Mouse (Mus musculus): ENCODE results near the gene Ggcx. TPM values are rescaled to one million over a fixed set of nuclear protein-coding genes. Genes with fewer than 3 reads are reported as not detected.

Gene Ggcx
- polyA plus RNA-seq, 1 experiment from 2014 or later = 21.8 TPM

GRCm38 (mm10) chr6:72415181-72415580 lies 1.1 kb downstream of the Ggcx start:
- H3K4me1 ChIP-seq = peaks cover 57% of the 10 kb centered on the region
- H3K36me3 ChIP-seq = peaks cover 31% of the 10 kb centered on the region
- no peak for ATAC-seq
- 0 out of 2 replicates have a peak overlapping the region, but pooled peaks have one; percentile 23 for H3K27ac ChIP-seq
- H3K9me3 ChIP-seq (replicated peaks) = no peaks in the 10 kb centered on the region
- H3K4me2 ChIP-seq = peak overlapping the region; percentile 82
- H3K4me3 ChIP-seq = peak overlapping the region; percentile 74
- peak overlapping the region; percentile 78; the same call in 1 of the 2 replicates for H3K9ac ChIP-seq
- WGBS (ENCODE audit: insufficient replicate concordance) = 74% methylated on average over 5 of the region's 5 CpGs
- H3K27me3 ChIP-seq (replicated peaks) = no peaks in the 10 kb centered on the region

DNA sequence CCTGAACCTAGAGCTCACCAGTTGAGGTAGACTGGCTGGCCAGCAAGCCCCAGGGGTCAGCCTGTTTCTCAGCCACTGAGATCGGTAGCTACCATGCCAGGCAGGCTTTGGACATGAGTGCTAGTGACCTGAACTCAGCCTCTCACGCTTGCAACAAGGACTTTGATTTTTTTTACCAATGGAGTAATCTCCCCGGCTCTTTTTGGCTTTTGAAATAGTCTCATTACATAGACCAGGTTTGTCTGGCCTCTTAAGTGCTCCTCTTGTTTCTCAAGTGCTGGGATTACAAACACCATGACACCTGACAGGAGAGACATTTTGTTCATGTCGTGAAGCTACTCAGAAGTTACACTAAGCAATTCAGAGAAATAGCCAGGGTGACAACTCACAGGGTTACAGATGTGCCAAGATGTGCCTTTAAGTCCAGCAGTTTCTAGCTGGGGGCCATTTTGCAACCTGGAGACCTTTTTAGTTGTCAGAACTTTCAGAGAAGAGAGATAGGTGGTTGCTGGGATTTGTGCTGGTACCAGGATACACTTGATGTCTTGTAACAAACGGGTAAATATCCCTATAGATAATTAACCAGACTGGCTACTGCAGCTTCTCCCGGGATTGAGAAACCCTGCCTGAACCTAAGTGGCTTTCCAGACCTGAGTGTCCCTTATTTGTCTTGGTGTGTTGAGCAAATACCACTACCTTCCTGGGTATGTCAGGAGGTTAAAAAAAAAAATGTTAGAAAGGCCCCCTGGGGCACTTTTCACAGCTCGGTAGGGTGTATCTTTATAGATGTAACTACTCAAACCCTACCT lies 2.1 kb downstream of the Ggcx start:
- Histone ChIP-seq H3K27me3 (replicated peaks) (no peaks in the 10 kb centered on the region), H3K4me3 (no peak overlapping the region), H3K9ac (no peak overlapping the region), H3K4me2 (peak overlapping the region; percentile 82), H3K27ac (0 out of 2 replicates have a peak overlapping the region, but pooled peaks have one; percentile 23), H3K9me3 (replicated peaks) (no peaks in the 10 kb centered on the region), H3K4me1 (peaks cover 64% of the 10 kb centered on the region), H3K36me3 (peaks cover 41% of the 10 kb centered on the region)
- no peak for ATAC-seq
- 73% methylated on average over 7 of the region's 7 CpGs for WGBS (ENCODE audit: insufficient replicate concordance)

DNA sequence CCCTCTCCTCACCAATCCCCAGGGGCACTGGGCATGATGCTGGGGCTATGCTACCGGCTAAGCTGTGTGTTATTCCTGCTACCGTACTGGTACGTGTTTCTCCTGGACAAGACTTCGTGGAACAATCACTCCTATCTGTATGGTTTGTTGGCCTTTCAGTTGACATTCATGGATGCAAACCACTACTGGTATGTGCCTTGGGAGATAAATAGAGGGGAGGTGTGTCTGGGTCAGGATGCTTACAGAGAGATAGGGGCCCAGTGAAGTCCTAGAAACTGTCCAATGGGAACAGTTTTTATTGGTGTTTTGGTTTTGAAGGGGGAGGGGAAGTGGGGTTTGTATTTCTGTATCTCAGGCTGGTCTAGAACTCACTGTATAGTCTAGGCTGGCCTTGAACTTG lies 4.2 kb downstream of the Ggcx start:
- H3K4me2 ChIP-seq = peak overlapping the region; percentile 42
- peaks cover 61% of the 10 kb centered on the region for H3K36me3 ChIP-seq
- 33% methylated on average over 4 of the region's 4 CpGs for WGBS (ENCODE audit: insufficient replicate concordance)
- peaks cover 64% of the 10 kb centered on the region for H3K4me1 ChIP-seq
- no peak overlapping the region for H3K4me3 ChIP-seq
- no peaks in the 10 kb centered on the region for H3K27me3 ChIP-seq (replicated peaks)
- H3K27ac ChIP-seq = peak overlapping the region; percentile 76
- H3K9me3 ChIP-seq (replicated peaks) = no peaks in the 10 kb centered on the region
- ATAC-seq = peak; percentile 77
- peak overlapping the region; percentile 45 for H3K9ac ChIP-seq

DNA sequence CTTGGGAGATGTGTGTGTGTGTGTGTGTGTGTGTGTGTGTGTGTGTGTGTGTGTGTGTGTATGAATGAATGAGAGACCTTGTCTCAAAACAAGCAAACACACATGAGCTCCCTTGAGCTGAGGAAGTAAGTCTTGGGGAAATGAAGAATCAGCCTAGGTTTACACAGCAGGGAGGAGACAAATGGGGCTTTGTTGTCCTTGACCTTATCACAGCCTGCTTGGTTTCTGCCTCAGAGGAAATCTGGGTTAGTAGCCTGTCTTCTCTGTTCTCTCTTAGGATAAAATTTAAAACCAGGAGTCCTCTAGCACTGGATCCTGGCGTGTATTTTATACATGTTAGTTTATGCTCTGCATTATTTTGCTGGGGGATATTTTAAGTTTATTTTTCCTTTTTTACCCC lies 5.7 kb downstream of the Ggcx start:
- no peak for ATAC-seq
- peak overlapping the region; percentile 18; the same call in 1 of the 2 replicates for H3K27ac ChIP-seq

GRCm38 (mm10) chr6:72420901-72421300 lies 6.8 kb downstream of the Ggcx start:
- Histone ChIP-seq H3K4me3 (no peak overlapping the region), H3K4me1 (peaks cover 42% of the 10 kb centered on the region), H3K36me3 (peaks cover 85% of the 10 kb centered on the region), H3K27ac (no peak overlapping the region), H3K9me3 (replicated peaks) (no peaks in the 10 kb centered on the region), H3K27me3 (replicated peaks) (no peaks in the 10 kb centered on the region), H3K9ac (no peak overlapping the region), H3K4me2 (no peak overlapping the region)
- 87% methylated on average over 10 of the region's 10 CpGs for WGBS (ENCODE audit: insufficient replicate concordance)
- no peak for ATAC-seq

More for the DNA sequence above, 5.7 kb downstream of the Ggcx start:
- Histone ChIP-seq H3K9me3 (replicated peaks) (no peaks in the 10 kb centered on the region), H3K4me1 (peaks cover 53% of the 10 kb centered on the region), H3K4me2 (no peak overlapping the region), H3K9ac (no peak overlapping the region), H3K4me3 (no peak overlapping the region), H3K27me3 (replicated peaks) (no peaks in the 10 kb centered on the region), H3K36me3 (peaks cover 77% of the 10 kb centered on the region)
- whole genome bisulfite sequencing (ENCODE audit: insufficient replicate concordance) = 63% methylated on average over 1 of the region's 1 CpGs

GRCm38 (mm10) chr6:72425646-72426045 lies 11.5 kb downstream of the Ggcx start:
- 88% methylated on average over 11 of the region's 11 CpGs for WGBS (ENCODE audit: insufficient replicate concordance)
- H3K9ac ChIP-seq = no peak overlapping the region
- no peak overlapping the region for H3K4me2 ChIP-seq
- no peaks in the 10 kb centered on the region for H3K9me3 ChIP-seq (replicated peaks)
- peaks cover 94% of the 10 kb centered on the region for H3K36me3 ChIP-seq
- no peak for ATAC-seq
- no peak overlapping the region for H3K27ac ChIP-seq
- H3K4me3 ChIP-seq = no peak overlapping the region
- H3K4me1 ChIP-seq = peaks cover 2% of the 10 kb centered on the region; the same call in 1 of the 2 replicates
- no peaks in the 10 kb centered on the region for H3K27me3 ChIP-seq (replicated peaks)

DNA sequence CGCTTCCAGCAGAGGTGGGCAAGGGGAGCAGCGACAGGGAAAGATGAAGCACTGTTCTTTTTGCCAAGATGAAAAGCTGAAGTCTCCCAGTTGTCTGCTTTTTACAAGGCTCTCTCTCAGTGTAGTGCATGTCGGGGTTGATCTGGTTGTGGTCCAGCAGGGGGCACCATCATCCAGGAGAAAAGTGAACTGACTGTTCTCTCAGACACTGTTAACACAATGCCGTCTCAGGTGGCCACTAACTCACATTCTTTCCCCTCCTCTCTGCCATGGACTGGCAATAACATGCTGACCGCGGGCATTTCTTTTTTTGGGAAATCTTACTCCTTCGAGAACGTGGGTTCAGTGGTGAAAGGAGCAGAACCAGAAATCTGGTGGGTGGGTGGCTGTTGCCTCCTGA lies 13.9 kb downstream of the Ggcx start:
- 0 out of 2 replicates have a peak, but pooled peaks have one; percentile 53 for ATAC-seq
- Histone ChIP-seq H3K4me1 (no peaks in the 10 kb centered on the region), H3K27ac (no peak overlapping the region), H3K36me3 (peaks cover 91% of the 10 kb centered on the region), H3K4me3 (no peak overlapping the region), H3K9ac (no peak overlapping the region), H3K9me3 (replicated peaks) (no peaks in the 10 kb centered on the region), H3K27me3 (replicated peaks) (no peaks in the 10 kb centered on the region), H3K4me2 (no peak overlapping the region)
- WGBS (ENCODE audit: insufficient replicate concordance) = 35% methylated on average over 8 of the region's 8 CpGs

- Histone ChIP-seq H3K9ac (no peak overlapping the region), H3K4me1 (no peaks in the 10 kb centered on the region), H3K27ac (no peak overlapping the region), H3K9me3 (replicated peaks) (no peaks in the 10 kb centered on the region), H3K4me3 (no peak overlapping the region), H3K27me3 (replicated peaks) (no peaks in the 10 kb centered on the region), H3K4me2 (no peak overlapping the region), H3K36me3 (peaks cover 91% of the 10 kb centered on the region)
- no peak for ATAC-seq
- WGBS (ENCODE audit: insufficient replicate concordance) = 82% methylated on average over 21 of the region's 21 CpGs
Observed at GRCm38 (mm10) chr6:72429061-72429842, 15.1 kb downstream of the Ggcx start.

DNA sequence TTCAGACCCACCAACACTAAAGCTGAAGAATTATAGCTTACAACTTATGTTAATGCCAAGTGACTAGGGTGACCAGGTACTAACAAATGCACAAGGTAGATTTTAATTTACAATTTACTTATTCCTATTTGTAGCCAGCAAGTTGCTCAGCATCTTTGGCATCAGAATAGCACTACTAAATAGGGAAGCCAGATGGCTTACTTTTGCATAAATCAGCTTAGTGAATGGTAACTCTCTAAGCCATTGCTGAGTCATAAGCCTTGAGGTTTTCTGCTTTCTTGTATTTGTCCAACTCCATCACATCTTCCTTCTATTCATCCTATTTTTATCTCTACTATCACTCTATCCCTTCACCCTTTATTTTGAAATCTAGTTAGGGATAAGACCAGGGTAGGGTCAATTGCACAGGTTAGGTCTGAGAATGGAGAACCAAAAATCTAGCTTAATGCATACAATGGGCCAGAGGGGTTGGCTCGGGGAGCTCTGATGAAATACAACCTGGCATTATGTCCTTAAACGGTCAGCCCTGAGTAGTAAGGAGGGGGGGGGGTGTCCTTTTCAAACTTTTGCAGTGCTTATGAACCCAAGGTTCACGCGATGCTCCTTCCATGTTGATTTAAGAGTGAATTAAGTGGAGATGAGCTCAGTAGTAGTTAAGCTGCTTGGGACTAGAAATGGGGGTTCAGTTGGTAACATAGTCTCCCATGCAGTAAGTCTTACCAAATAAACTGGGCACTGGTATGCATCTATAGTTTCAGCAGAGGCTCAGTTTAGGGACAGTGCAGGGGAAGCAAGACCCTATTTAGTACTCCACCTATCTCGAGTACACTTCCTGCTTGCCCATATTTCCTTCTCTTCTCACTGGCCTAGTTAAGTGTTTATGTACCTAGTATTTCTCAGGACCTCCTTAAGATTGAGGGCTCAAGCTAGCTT lies 17.1 kb downstream of the Ggcx start:
- H3K9me3 ChIP-seq (replicated peaks) = no peaks in the 10 kb centered on the region
- 26% methylated on average over 5 of the region's 5 CpGs for WGBS (ENCODE audit: insufficient replicate concordance)
- no peak overlapping the region for H3K9ac ChIP-seq
- H3K27me3 ChIP-seq (replicated peaks) = no peaks in the 10 kb centered on the region
- no peak overlapping the region for H3K4me2 ChIP-seq
- ATAC-seq = peak; percentile 61
- peaks cover 91% of the 10 kb centered on the region for H3K36me3 ChIP-seq
- no peak overlapping the region for H3K4me3 ChIP-seq
- H3K4me1 ChIP-seq = peaks cover 12% of the 10 kb centered on the region; the same call in 1 of the 2 replicates
- 0 out of 2 replicates have a peak overlapping the region, but pooled peaks have one; percentile 12 for H3K27ac ChIP-seq

GRCm38 (mm10) chr6:72432153-72432552 lies 18.0 kb downstream of the Ggcx start:
- peaks cover 21% of the 10 kb centered on the region for H3K4me1 ChIP-seq
- H3K4me3 ChIP-seq = no peak overlapping the region
- 80% methylated on average over 2 of the region's 2 CpGs for WGBS (ENCODE audit: insufficient replicate concordance)
- H3K4me2 ChIP-seq = no peak overlapping the region
- no peaks in the 10 kb centered on the region for H3K27me3 ChIP-seq (replicated peaks)
- no peak overlapping the region for H3K9ac ChIP-seq
- H3K9me3 ChIP-seq (replicated peaks) = no peaks in the 10 kb centered on the region
- no peak for ATAC-seq
- no peak overlapping the region for H3K27ac ChIP-seq
- H3K36me3 ChIP-seq = peaks cover 91% of the 10 kb centered on the region

GRCm38 (mm10) chr6:72438226-72438625 lies 24.1 kb downstream of the Ggcx start:
- peak overlapping the region; percentile 95 for H3K9ac ChIP-seq
- no peak for ATAC-seq
- no peaks in the 10 kb centered on the region for H3K9me3 ChIP-seq (replicated peaks)
- H3K27me3 ChIP-seq (replicated peaks) = no peaks in the 10 kb centered on the region
- WGBS (ENCODE audit: insufficient replicate concordance) = 3% methylated on average over 5 of the region's 5 CpGs
- peak overlapping the region; percentile 88 for H3K4me3 ChIP-seq
- peaks cover 48% of the 10 kb centered on the region for H3K4me1 ChIP-seq
- peak overlapping the region; percentile 94 for H3K27ac ChIP-seq
- peak overlapping the region; percentile 79 for H3K4me2 ChIP-seq
- peaks cover 50% of the 10 kb centered on the region for H3K36me3 ChIP-seq

All from liver, embryonic 12.5 days (tissue).